Mouse (Mus musculus): ENCODE measurements at regions not wholly inside any gene's neighbourhood (a gene's known extent, or its start where the extent isn't known, plus 50 kb on each side); places are given as distances from the start of the nearest gene placed in this dataset.
A peak's percentile ranks its signal among the peaks of the same experiment; 100 is the strongest.

DNA sequence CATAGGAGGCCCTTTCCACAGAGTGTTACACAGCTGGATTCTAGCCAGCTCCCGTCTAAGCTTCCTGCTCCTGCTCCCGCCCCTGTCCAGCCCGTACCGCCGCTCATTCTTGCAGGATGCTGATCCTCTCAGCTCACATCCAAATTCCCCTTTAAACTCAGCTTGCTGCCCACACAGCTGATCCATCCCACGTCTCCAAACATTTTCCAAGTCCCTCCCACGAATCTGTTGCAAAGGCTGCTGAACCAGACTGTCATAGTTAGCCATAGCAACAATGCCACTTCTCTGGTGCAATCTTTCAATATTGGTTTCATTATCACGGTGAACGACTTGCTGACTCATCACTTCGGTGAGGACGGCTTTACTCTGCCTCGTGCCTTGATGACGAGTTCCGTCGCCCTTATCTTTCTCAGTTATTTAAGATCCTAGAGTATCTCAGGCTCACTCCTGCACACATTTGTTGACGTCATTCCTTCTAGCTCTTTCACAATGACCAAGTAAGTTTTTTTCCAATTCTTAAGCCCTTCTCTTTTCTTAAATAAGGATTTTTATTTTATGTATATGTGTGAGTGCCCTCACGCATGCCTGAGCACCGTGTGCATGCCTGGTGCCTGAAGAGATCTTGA, 420.0 kb downstream of the Adamts20 start:
- Histone ChIP-seq H3K9me3 (peaks cover 7% of the 10 kb centered on the region; the same call in 1 of the 2 replicates), H3K36me3 (no peaks in the 10 kb centered on the region), H3K27ac (replicated peaks) (no peak overlapping the region), H3K9ac (no peak overlapping the region), H3K27me3 (no peaks in the 10 kb centered on the region), H3K4me3 (no peak overlapping the region), H3K4me2 (no peak overlapping the region), H3K4me1 (replicated peaks) (no peaks in the 10 kb centered on the region)
- ATAC-seq (ENCODE audit: low read depth) = no peak
- 83% methylated on average over 18 of the region's 18 CpGs for WGBS

DNA sequence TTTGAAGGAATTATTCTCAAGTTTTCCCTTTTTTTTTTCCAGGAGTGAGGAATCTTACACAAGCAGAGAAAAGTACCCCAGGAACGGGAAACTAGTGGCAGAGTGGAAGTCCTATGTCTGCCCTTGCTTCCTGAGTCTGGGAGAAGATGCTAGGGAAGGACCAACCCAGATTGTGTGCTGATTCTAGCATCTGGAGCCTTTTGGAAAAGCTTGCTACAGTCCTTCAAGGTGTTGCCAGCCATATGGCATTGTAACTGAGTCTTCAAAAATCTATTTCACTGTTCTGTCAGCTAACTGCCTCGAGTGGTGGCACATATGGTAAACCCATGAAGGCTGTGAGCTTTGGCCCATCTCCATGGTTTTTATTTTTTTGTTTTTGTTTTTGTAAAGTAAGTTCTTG, 432.3 kb downstream of the Adamts20 start:
- no peak for ATAC-seq (ENCODE audit: low read depth)
- Histone ChIP-seq H3K36me3 (no peaks in the 10 kb centered on the region), H3K9ac (no peak overlapping the region), H3K9me3 (0 out of 2 replicates have a peak, but pooled peaks cover 3% of the 10 kb centered on the region), H3K4me2 (no peak overlapping the region), H3K4me1 (replicated peaks) (no peaks in the 10 kb centered on the region), H3K27ac (replicated peaks) (no peak overlapping the region), H3K4me3 (no peak overlapping the region), H3K27me3 (no peaks in the 10 kb centered on the region)
- 81% methylated on average over 2 of the region's 2 CpGs for WGBS

DNA sequence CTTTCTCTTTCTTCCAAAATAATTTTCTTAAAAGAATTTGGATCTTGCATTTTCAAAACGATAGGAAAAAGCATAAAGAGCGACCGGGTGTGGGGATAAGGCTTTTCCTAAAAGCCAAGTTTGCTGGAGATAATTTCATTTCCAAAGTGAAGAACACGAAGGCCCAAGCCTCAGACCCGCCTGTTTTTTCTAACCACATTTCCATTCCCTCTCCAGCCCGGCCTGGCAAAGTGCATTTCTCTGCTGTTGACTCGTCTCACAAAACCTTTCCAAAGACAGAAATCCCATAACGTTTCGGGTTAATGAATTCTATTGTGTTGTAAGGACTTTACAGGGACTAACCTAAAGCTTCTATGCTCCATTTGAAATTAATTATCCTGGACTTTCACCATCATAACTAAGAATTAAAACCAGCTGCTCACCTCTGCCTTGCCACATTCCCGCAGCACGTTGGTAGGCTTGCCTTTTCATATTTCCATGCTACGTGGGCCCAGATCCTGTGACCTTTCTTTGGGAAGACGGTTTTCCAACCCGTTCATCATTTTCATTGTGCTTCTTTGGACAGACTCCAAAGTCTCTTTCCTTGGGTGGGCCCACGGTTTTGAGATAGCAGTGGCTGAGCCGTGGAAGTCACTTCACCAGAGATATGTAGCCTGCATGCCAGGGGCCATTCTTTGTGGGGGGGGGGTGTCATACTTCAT, 430.5 kb upstream of the Prickle1 start:
- H3K4me2 ChIP-seq = no peak overlapping the region
- H3K9ac ChIP-seq = no peak overlapping the region
- peaks cover 12% of the 10 kb centered on the region; the same call in 1 of the 2 replicates for H3K4me1 ChIP-seq (replicated peaks)
- no peak for ATAC-seq (ENCODE audit: low read depth)
- no peaks in the 10 kb centered on the region for H3K36me3 ChIP-seq
- no peak overlapping the region for H3K27ac ChIP-seq (replicated peaks)
- H3K9me3 ChIP-seq = 0 out of 2 replicates have a peak, but pooled peaks cover 1% of the 10 kb centered on the region
- no peaks in the 10 kb centered on the region for H3K27me3 ChIP-seq
- H3K4me3 ChIP-seq = no peak overlapping the region
- WGBS = 53% methylated on average over 16 of the region's 16 CpGs

DNA sequence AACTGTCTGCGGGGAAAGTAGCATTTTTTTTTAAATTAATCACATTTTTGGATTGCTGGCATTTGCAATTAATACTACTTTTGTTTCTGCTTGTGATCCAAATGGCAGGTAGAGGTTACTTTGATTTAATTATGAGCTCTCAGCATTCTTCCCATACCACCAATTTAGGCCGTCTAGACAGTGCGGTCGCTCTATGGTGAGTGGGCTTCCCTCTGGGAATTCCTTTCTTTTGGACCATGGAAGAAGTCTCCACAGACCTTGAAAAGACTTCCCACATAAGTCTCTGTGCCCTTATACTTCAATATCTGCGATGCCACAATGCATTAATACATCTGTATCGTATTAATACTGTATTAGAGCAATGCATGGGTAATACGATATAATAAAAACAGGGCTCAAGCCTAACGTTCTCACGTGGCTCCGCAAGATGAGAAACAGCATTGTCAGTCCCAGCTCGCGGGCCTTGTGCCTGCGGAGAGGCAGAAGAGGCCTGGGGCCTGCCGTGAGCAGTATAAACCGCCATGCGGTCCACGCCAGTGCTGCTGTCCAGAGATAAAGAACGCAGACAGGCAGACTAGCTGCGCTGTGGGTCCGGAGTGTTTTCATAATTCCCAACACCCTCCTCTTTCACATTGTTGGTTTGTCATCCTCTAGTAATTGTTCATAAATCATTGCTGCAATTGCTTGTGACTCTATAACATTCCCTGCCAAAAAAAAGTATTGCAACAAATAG, 429.7 kb upstream of the Prickle1 start:
- no peak overlapping the region for H3K4me3 ChIP-seq
- H3K36me3 ChIP-seq = no peaks in the 10 kb centered on the region
- H3K27me3 ChIP-seq = no peaks in the 10 kb centered on the region
- peaks cover 12% of the 10 kb centered on the region; the same call in 1 of the 2 replicates for H3K4me1 ChIP-seq (replicated peaks)
- no peak for ATAC-seq (ENCODE audit: low read depth)
- H3K9me3 ChIP-seq = no peaks in the 10 kb centered on the region
- 76% methylated on average over 20 of the region's 20 CpGs for WGBS
- H3K4me2 ChIP-seq = no peak overlapping the region
- H3K9ac ChIP-seq = no peak overlapping the region
- no peak overlapping the region for H3K27ac ChIP-seq (replicated peaks)

DNA sequence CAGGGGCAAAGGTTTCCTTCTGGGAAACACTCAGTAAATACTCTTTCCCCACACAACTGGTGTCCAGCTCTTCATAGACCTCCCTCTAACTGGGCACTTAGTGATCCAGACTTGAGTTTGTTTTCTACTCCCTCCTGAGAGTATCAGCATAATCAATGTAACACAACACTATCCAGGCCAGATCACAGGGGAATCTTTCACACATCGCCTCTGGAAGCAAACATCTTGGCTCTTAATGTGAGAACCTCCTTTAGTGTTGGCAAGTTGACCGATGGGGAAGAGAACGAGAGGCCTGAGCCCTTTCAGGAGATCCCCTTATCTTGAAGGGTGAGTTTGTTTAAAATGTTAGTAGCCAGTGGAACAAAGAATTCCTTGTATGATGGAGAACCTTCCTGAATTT, 429.1 kb upstream of the Prickle1 start:
- Histone ChIP-seq H3K4me1 (replicated peaks) (peaks cover 12% of the 10 kb centered on the region; the same call in 1 of the 2 replicates), H3K27ac (replicated peaks) (no peak overlapping the region), H3K27me3 (no peaks in the 10 kb centered on the region), H3K4me2 (no peak overlapping the region), H3K9ac (no peak overlapping the region), H3K9me3 (no peaks in the 10 kb centered on the region), H3K4me3 (no peak overlapping the region), H3K36me3 (no peaks in the 10 kb centered on the region)
- 86% methylated on average over 3 of the region's 3 CpGs for WGBS
- no peak for ATAC-seq (ENCODE audit: low read depth)

DNA sequence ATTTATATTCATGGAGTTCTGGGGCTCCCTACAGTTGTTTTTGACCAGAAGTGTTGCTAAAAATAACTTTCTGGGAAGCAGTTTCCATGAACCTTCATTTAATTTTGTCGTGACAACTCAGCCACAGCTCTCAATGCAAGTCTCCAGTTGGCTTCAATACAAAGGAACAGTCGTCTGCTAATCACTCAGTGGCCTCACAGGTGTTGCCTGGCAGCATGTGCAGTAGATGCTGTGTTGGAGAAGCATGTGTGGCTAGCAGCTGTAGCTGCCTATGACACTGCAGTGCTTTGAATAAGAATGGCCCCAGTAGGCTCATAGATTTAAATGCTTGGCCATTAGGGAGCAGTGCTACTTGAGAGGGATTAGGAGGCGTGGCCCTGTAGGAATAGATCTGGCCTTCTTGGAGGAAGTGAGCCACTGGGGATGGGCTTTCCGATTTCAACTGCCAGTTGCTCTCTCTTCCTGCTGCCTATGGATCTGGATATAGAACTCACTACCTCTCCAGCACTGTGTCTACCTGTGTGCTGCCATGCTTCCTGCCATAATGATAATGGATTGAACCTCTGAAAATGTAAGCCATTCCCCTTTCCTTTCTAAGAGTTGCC, 428.5 kb upstream of the Prickle1 start:
- WGBS = 55% methylated on average over 4 of the region's 4 CpGs
- Histone ChIP-seq H3K4me3 (no peak overlapping the region), H3K27ac (replicated peaks) (no peak overlapping the region), H3K9me3 (no peaks in the 10 kb centered on the region), H3K4me2 (no peak overlapping the region), H3K27me3 (no peaks in the 10 kb centered on the region), H3K4me1 (replicated peaks) (peaks cover 12% of the 10 kb centered on the region; the same call in 1 of the 2 replicates), H3K36me3 (no peaks in the 10 kb centered on the region), H3K9ac (no peak overlapping the region)
- ATAC-seq (ENCODE audit: low read depth) = 0 out of 2 replicates have a peak, but pooled peaks have one; percentile 27

DNA sequence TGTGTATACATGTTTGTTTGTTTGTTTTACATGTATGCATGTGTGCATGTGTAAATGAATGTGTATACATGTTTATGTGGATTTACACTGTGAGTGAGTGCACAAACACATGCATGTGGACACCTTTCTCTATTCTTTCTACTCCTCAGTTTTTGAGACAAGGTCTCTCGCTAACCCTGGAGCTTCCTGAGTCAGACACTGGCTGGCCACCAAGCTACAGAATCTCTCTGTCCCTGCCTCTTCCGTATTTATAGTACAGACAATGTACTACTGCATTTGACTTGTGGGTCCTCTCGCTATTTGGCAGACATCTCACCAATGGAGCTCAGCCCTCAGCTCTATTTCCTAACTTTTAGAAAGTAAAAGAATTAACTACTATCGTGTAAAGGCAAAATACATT, 427.8 kb upstream of the Prickle1 start:
- peaks cover 12% of the 10 kb centered on the region; the same call in 1 of the 2 replicates for H3K4me1 ChIP-seq (replicated peaks)
- no peaks in the 10 kb centered on the region for H3K9me3 ChIP-seq
- WGBS = 93% methylated on average over 4 of the region's 4 CpGs
- H3K4me2 ChIP-seq = no peak overlapping the region
- no peaks in the 10 kb centered on the region for H3K36me3 ChIP-seq
- H3K4me3 ChIP-seq = no peak overlapping the region
- H3K27ac ChIP-seq (replicated peaks) = no peak overlapping the region
- no peaks in the 10 kb centered on the region for H3K27me3 ChIP-seq
- ATAC-seq (ENCODE audit: low read depth) = no peak
- H3K9ac ChIP-seq = no peak overlapping the region

DNA sequence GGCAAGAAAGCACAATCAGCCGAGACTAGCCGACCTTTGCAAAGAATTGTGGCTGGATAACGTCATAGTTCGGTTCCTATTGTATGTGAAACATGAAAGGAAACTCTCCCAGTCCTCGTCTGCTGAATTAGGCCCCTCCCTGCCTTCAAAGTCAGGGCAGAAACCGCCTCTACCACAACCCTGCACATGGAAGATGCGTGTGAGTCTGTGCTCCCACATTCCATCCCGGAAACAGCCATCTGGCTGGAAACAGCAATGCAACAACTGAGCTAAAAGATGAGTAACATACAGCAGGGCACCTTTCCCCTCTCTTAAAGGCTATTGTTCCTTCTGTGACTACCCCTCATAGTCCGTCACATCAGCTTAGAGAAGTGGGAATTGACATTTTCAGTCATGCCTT, 422.1 kb upstream of the Prickle1 start:
- WGBS = 76% methylated on average over 9 of the region's 9 CpGs
- Histone ChIP-seq H3K27ac (replicated peaks) (no peak overlapping the region), H3K4me1 (replicated peaks) (no peaks in the 10 kb centered on the region), H3K27me3 (no peaks in the 10 kb centered on the region), H3K4me3 (no peak overlapping the region), H3K9me3 (no peaks in the 10 kb centered on the region), H3K36me3 (no peaks in the 10 kb centered on the region), H3K4me2 (no peak overlapping the region), H3K9ac (no peak overlapping the region)
- ATAC-seq (ENCODE audit: low read depth) = no peak

DNA sequence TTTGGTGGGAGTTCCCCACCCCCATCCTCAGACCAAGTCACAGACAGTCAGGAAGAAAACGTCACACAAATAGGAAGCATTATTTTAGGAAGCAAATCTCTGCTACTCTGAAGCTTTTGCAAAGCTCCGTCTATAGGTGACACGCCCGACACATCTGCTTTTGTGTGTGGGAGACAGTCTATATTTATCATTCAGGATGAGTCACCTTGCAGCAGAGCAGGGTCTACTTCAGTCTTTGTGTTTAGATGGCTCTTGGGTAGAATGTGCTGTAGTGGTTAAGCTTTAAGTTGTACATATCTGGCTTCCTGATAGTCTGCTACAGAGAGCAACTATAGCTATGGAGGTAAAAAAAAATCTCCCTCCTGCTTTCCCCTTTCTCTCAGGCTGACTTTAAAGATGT, 415.8 kb upstream of the Prickle1 start:
- no peak overlapping the region for H3K4me2 ChIP-seq
- 82% methylated on average over 4 of the region's 4 CpGs for WGBS

DNA sequence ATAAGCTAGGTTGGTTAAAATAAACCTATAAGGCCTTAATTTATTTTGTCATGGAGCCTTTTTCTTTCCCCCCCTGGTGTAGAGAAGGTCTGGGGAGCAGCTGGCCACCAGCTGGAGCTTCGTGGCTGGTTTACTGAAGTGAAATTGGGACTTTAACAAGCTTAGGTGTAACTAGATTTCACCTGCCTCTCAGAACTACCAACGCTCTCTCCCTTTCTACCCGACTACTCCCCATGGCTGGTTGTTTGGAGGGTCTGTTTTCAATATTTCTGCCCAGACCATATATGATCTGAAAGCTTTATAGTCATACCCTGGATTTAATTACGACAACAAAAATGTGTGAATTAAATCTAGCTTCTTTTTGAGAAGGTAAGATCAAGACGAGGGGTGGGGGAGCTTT, 410.4 kb upstream of the Prickle1 start:
- Histone ChIP-seq H3K4me2 (no peak overlapping the region), H3K9me3 (no peaks in the 10 kb centered on the region), H3K27ac (replicated peaks) (no peak overlapping the region), H3K4me1 (replicated peaks) (peaks cover 30% of the 10 kb centered on the region), H3K36me3 (no peaks in the 10 kb centered on the region), H3K27me3 (no peaks in the 10 kb centered on the region), H3K9ac (no peak overlapping the region), H3K4me3 (no peak overlapping the region)
- 71% methylated on average over 5 of the region's 5 CpGs for WGBS
- ATAC-seq (ENCODE audit: low read depth) = no peak

More for the DNA sequence above, 415.8 kb upstream of the Prickle1 start:
- Histone ChIP-seq H3K4me3 (no peak overlapping the region), H3K9ac (no peak overlapping the region), H3K9me3 (no peaks in the 10 kb centered on the region), H3K4me1 (replicated peaks) (peaks cover 12% of the 10 kb centered on the region), H3K27ac (replicated peaks) (no peak overlapping the region), H3K27me3 (no peaks in the 10 kb centered on the region), H3K36me3 (no peaks in the 10 kb centered on the region)
- ATAC-seq (ENCODE audit: low read depth) = no peak

DNA sequence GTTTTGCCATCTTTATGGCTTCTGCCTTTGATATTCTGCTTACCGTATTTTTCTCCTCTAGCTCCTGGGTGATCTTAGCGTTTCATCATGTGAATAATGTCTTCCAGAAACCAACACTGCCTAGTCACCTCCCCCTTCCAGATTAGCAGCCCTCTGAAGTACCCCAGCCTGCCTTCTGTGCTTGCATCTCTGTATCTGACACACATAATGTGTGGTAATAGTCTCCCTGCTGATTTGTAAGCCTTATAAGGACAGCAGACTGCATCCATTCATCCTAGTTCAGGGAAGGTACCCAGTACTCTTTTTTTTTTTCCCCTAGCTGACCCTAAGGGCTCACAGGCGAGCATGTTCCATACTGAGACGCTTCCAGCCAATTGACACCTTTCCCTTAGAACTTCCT, 409.2 kb upstream of the Prickle1 start:
- no peak for ATAC-seq (ENCODE audit: low read depth)
- WGBS = 29% methylated on average over 4 of the region's 4 CpGs
- Histone ChIP-seq H3K27ac (replicated peaks) (no peak overlapping the region), H3K4me3 (no peak overlapping the region), H3K27me3 (no peaks in the 10 kb centered on the region), H3K4me1 (replicated peaks) (peaks cover 30% of the 10 kb centered on the region), H3K9me3 (no peaks in the 10 kb centered on the region), H3K9ac (no peak overlapping the region), H3K36me3 (no peaks in the 10 kb centered on the region), H3K4me2 (no peak overlapping the region)

DNA sequence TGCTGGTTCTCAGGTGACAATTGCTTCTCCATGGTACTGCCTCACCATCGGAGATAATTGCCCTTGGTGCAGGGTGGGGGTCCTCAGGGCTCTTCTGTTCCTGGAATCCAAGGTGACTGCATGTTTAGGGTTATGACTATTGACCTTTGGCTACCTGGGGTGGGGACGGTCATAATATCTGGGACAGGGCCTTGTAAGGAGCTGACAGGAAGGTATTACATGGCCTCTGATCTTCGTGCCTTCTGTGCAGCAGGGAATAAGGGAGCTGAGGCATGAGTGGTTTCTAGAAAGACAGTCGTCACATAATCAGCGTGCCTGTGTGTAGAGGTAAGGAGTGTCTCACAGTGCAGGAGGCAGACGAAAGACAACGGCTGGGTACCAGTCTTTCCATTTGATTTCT, 407.5 kb upstream of the Prickle1 start:
- WGBS = 61% methylated on average over 7 of the region's 7 CpGs
- no peaks in the 10 kb centered on the region for H3K9me3 ChIP-seq

More for the DNA sequence above, 407.5 kb upstream of the Prickle1 start:
- no peaks in the 10 kb centered on the region for H3K36me3 ChIP-seq
- no peak overlapping the region for H3K4me3 ChIP-seq
- no peaks in the 10 kb centered on the region for H3K27me3 ChIP-seq
- no peak overlapping the region for H3K27ac ChIP-seq (replicated peaks)
- peaks cover 30% of the 10 kb centered on the region for H3K4me1 ChIP-seq (replicated peaks)
- no peak overlapping the region for H3K4me2 ChIP-seq
- no peak overlapping the region for H3K9ac ChIP-seq
- no peak for ATAC-seq (ENCODE audit: low read depth)

Data from neural tube, embryonic 13.5 days (tissue).